Mouse (Mus musculus): Measurements from ENCODE around the gene Rpn2. TPM values are rescaled to one million over a fixed set of nuclear protein-coding genes. Genes with fewer than 3 reads are reported as not detected.

Gene Rpn2
- polyA plus RNA-seq, 1 experiment from 2014 or later, result 237 TPM

GRCm38 (mm10) chr2:157353183-157353582, 74.4 kb downstream of the Rpn2 start:
- H3K27ac ChIP-seq (ENCODE audit: low read depth, low read length), result no peak overlapping the region
- H3K4me2 ChIP-seq (ENCODE audit: low read length), result no peak overlapping the region
- H3K36me3 ChIP-seq (ENCODE audit: control insufficient read depth, insufficient read depth, low read length), result no peaks in the 10 kb centered on the region
- H3K9me3 ChIP-seq (ENCODE audit: control insufficient read depth, low read length), result no peaks in the 10 kb centered on the region
- 74% methylated on average over 4 of the region's 4 CpGs for WGBS
- no peak for ATAC-seq
- no peak overlapping the region for H3K9ac ChIP-seq (ENCODE audit: low read depth, low read length)
- H3K4me3 ChIP-seq (ENCODE audit: low read length), result no peak overlapping the region
- H3K27me3 ChIP-seq (replicated peaks; ENCODE audit: control insufficient read depth, insufficient read depth, low read length), result no peaks in the 10 kb centered on the region
- peaks cover 15% of the 10 kb centered on the region for H3K4me1 ChIP-seq (ENCODE audit: control insufficient read depth, insufficient read depth, low read depth, low read length)

DNA sequence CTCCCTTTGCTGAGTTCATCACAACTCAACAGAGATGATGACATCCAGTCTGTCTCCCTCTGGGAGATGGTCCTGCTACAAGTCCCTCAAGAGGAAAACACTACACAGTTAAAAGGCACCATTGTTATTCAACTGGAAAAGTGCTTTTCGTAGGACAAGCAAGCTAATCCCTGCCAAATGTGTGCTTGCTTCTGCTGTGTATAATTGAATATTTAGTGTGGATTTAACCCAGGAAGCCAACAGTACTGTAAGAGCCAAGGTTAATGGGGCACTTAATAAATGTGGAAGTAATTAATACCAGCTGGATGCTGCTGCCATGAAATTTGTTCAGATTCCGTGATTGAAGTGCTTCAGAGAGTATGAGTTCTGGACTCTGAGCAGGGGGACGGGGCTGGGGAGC, 75.3 kb downstream of the Rpn2 start:
- WGBS, result 57% methylated on average over 3 of the region's 3 CpGs

DNA sequence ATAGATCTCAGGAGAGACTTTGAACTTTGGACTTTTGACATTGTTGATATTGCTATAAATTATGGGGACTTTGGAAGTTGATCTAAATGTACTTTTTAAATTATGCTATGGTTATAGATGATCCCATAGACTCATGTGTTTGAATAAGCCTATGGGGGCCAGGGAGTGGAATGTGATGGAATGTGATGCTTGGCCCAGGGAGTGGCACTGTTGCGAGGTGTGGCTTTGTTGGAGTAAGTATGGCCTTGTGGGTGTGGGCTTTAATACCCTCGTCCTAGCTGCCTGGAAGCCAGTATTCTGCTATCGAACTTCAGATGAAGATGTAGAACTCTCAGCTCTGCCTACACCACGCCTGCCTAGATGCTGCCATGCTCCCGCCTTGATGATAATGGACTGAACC, 81.2 kb downstream of the Rpn2 start:
- Histone ChIP-seq H3K9ac (ENCODE audit: low read depth, low read length) (no peak overlapping the region), H3K27me3 (replicated peaks; ENCODE audit: control insufficient read depth, insufficient read depth, low read length) (no peaks in the 10 kb centered on the region), H3K4me2 (ENCODE audit: low read length) (no peak overlapping the region), H3K36me3 (ENCODE audit: control insufficient read depth, insufficient read depth, low read length) (no peaks in the 10 kb centered on the region), H3K4me3 (ENCODE audit: low read length) (no peak overlapping the region), H3K4me1 (ENCODE audit: control insufficient read depth, insufficient read depth, low read depth, low read length) (no peaks in the 10 kb centered on the region), H3K9me3 (ENCODE audit: control insufficient read depth, low read length) (no peaks in the 10 kb centered on the region), H3K27ac (ENCODE audit: low read depth, low read length) (no peak overlapping the region)
- 96% methylated on average over 5 of the region's 5 CpGs for WGBS
- no peak for ATAC-seq

More for the DNA sequence above, 75.3 kb downstream of the Rpn2 start:
- no peak for ATAC-seq
- peaks cover 7% of the 10 kb centered on the region for H3K4me1 ChIP-seq (ENCODE audit: control insufficient read depth, insufficient read depth, low read depth, low read length)
- no peak overlapping the region for H3K9ac ChIP-seq (ENCODE audit: low read depth, low read length)
- H3K9me3 ChIP-seq (ENCODE audit: control insufficient read depth, low read length), result no peaks in the 10 kb centered on the region
- no peak overlapping the region for H3K4me2 ChIP-seq (ENCODE audit: low read length)
- peak overlapping the region; percentile 29; the same call in 1 of the 2 replicates for H3K27ac ChIP-seq (ENCODE audit: low read depth, low read length)
- no peaks in the 10 kb centered on the region for H3K27me3 ChIP-seq (replicated peaks; ENCODE audit: control insufficient read depth, insufficient read depth, low read length)
- H3K4me3 ChIP-seq (ENCODE audit: low read length), result no peak overlapping the region
- no peaks in the 10 kb centered on the region for H3K36me3 ChIP-seq (ENCODE audit: control insufficient read depth, insufficient read depth, low read length)

DNA sequence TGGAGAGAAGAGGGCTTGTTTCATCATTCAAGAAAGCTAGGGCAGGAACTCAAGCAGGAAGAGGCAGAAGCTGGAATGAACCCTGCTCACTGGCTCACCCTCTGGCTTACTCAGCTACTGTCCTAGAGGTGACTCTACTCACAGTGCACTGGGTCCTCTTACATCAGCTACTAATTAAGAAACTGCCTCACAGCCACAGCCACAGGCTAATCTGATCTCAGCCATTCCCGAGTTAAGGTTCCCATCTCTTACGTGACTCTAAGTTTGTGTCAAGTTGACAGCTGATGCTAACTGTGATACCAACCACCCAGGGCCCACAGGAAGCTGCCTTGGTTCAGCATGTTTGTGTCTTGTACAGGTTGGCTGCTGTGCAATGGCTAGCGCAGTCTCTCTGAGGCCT, 84.2 kb downstream of the Rpn2 start:
- WGBS, result 90% methylated on average over 3 of the region's 3 CpGs
- Histone ChIP-seq H3K4me3 (ENCODE audit: low read length) (no peak overlapping the region), H3K4me1 (ENCODE audit: control insufficient read depth, insufficient read depth, low read depth, low read length) (peaks cover 4% of the 10 kb centered on the region), H3K36me3 (ENCODE audit: control insufficient read depth, insufficient read depth, low read length) (no peaks in the 10 kb centered on the region), H3K9ac (ENCODE audit: low read depth, low read length) (no peak overlapping the region), H3K27me3 (replicated peaks; ENCODE audit: control insufficient read depth, insufficient read depth, low read length) (no peaks in the 10 kb centered on the region), H3K9me3 (ENCODE audit: control insufficient read depth, low read length) (no peaks in the 10 kb centered on the region), H3K4me2 (ENCODE audit: low read length) (no peak overlapping the region), H3K27ac (ENCODE audit: low read depth, low read length) (no peak overlapping the region)
- ATAC-seq, result no peak

DNA sequence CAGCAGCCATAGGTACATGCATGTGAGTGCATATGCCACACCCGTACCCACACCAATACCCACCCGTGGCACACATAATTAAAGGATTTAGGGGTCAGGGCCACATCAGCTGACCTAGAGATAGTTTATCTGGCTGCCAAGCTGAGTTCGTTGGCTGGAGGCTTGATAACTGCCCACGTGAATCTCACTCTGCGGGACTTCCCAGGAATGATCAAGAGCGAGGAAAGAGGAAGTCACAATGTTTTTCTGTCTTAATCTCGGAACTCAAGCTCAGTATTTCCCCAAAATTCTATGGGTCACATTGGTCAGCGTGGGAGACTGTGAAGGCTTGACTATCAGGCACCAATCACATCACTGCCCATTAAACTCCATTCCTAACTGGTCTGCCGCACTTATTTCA, 87.9 kb downstream of the Rpn2 start:
- Histone ChIP-seq H3K36me3 (ENCODE audit: control insufficient read depth, insufficient read depth, low read length) (no peaks in the 10 kb centered on the region), H3K27me3 (replicated peaks; ENCODE audit: control insufficient read depth, insufficient read depth, low read length) (no peaks in the 10 kb centered on the region), H3K4me3 (ENCODE audit: low read length) (peak overlapping the region; percentile 83), H3K4me2 (ENCODE audit: low read length) (peak overlapping the region; percentile 70), H3K9ac (ENCODE audit: low read depth, low read length) (no peak overlapping the region; the same call in 1 of the 2 replicates), H3K4me1 (ENCODE audit: control insufficient read depth, insufficient read depth, low read depth, low read length) (peaks cover 14% of the 10 kb centered on the region), H3K9me3 (ENCODE audit: control insufficient read depth, low read length) (no peaks in the 10 kb centered on the region), H3K27ac (ENCODE audit: low read depth, low read length) (no peak overlapping the region)
- ATAC-seq, result no peak
- WGBS, result 84% methylated on average over 9 of the region's 9 CpGs

- H3K27me3 ChIP-seq (replicated peaks; ENCODE audit: control insufficient read depth, insufficient read depth, low read length), result no peaks in the 10 kb centered on the region
- H3K27ac ChIP-seq (ENCODE audit: low read depth, low read length), result peak within 1 kb of the TSS; percentile 90
- H3K4me2 ChIP-seq (ENCODE audit: low read length), result peak within 1 kb of the TSS; percentile 70
- WGBS, result 3% methylated on average over 42 of the region's 42 CpGs
- H3K36me3 ChIP-seq (ENCODE audit: control insufficient read depth, insufficient read depth, low read length), result no peaks in the 10 kb centered on the region
- peak within 1 kb of the TSS; percentile 95 for H3K9ac ChIP-seq (ENCODE audit: low read depth, low read length)
- H3K4me3 ChIP-seq (ENCODE audit: low read length), result peak within 1 kb of the TSS; percentile 83
- peaks cover 14% of the 10 kb centered on the region for H3K4me1 ChIP-seq (ENCODE audit: control insufficient read depth, insufficient read depth, low read depth, low read length)
- H3K9me3 ChIP-seq (ENCODE audit: control insufficient read depth, low read length), result no peaks in the 10 kb centered on the region
- ATAC-seq, result peak; percentile 89
Measured at GRCm38 (mm10) chr2:157367184-157367893, 88.5 kb downstream of the Rpn2 start, which contains the start of gene Manbal. Gene Manbal, plus strand, starts transcription at chr2:157367594.

DNA sequence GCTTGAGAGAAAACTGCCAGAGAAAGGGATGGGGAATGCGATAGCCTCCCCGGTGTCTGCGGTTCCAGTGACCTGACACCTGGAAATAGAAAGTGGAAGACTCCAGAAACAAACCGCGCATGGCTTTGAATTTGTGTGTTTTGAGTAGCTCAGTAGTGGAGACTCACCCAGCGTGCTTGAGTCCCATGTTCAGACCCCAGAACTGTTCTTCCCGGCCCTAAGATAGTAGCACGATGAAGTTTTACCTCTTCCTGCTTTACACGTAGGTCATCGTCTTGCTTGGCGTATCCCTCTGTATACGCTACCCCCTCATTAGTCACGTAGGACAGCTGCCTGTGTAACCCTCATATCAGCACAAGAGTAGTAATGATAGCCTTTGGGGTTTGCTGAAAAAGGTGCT, 89.2 kb downstream of the Rpn2 start:
- ATAC-seq, result 0 out of 2 replicates have a peak, but pooled peaks have one; percentile 12

GRCm38 (mm10) chr2:157371696-157372095, 92.9 kb downstream of the Rpn2 start:
- WGBS, result 75% methylated on average over 6 of the region's 6 CpGs
- no peaks in the 10 kb centered on the region for H3K27me3 ChIP-seq (replicated peaks; ENCODE audit: control insufficient read depth, insufficient read depth, low read length)
- ATAC-seq, result no peak
- no peak overlapping the region for H3K9ac ChIP-seq (ENCODE audit: low read depth, low read length)
- no peak overlapping the region for H3K27ac ChIP-seq (ENCODE audit: low read depth, low read length)
- H3K4me2 ChIP-seq (ENCODE audit: low read length), result no peak overlapping the region
- H3K9me3 ChIP-seq (ENCODE audit: control insufficient read depth, low read length), result no peaks in the 10 kb centered on the region
- H3K4me1 ChIP-seq (ENCODE audit: control insufficient read depth, insufficient read depth, low read depth, low read length), result peaks cover 21% of the 10 kb centered on the region
- H3K4me3 ChIP-seq (ENCODE audit: low read length), result no peak overlapping the region
- H3K36me3 ChIP-seq (ENCODE audit: control insufficient read depth, insufficient read depth, low read length), result no peaks in the 10 kb centered on the region

More for the DNA sequence above, 89.2 kb downstream of the Rpn2 start:
- Histone ChIP-seq H3K4me1 (ENCODE audit: control insufficient read depth, insufficient read depth, low read depth, low read length) (peaks cover 14% of the 10 kb centered on the region), H3K9ac (ENCODE audit: low read depth, low read length) (peak overlapping the region; percentile 95), H3K36me3 (ENCODE audit: control insufficient read depth, insufficient read depth, low read length) (no peaks in the 10 kb centered on the region), H3K4me3 (ENCODE audit: low read length) (peak overlapping the region; percentile 83), H3K9me3 (ENCODE audit: control insufficient read depth, low read length) (no peaks in the 10 kb centered on the region), H3K4me2 (ENCODE audit: low read length) (peak overlapping the region; percentile 70), H3K27ac (ENCODE audit: low read depth, low read length) (peak overlapping the region; percentile 90), H3K27me3 (replicated peaks; ENCODE audit: control insufficient read depth, insufficient read depth, low read length) (no peaks in the 10 kb centered on the region)
- 5% methylated on average over 13 of the region's 13 CpGs for WGBS

DNA sequence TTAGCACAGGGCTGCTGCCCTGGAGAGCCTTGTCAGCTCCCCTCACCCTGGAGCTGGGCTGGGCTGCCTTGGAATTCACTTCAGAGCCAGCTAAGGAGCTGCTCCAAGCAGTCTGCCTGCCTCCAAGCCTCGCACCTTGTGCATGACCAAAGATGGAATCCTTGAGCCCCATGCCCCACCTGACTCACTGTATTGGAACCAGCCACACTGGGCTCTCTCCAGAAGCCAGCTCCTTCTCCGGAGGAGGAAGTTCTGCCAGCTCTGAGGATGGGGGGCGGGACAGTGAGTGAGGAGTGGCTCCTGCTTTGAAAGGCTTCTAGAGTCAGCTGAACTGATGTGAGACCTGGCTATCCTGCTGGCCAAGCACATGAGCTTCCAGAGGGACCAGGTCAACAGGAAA, 94.9 kb downstream of the Rpn2 start:
- WGBS, result 79% methylated on average over 3 of the region's 3 CpGs
- no peaks in the 10 kb centered on the region for H3K27me3 ChIP-seq (replicated peaks; ENCODE audit: control insufficient read depth, insufficient read depth, low read length)
- H3K27ac ChIP-seq (ENCODE audit: low read depth, low read length), result no peak overlapping the region
- H3K4me2 ChIP-seq (ENCODE audit: low read length), result no peak overlapping the region
- no peak for ATAC-seq
- peaks cover 10% of the 10 kb centered on the region for H3K4me1 ChIP-seq (ENCODE audit: control insufficient read depth, insufficient read depth, low read depth, low read length)
- H3K9ac ChIP-seq (ENCODE audit: low read depth, low read length), result no peak overlapping the region
- H3K36me3 ChIP-seq (ENCODE audit: control insufficient read depth, insufficient read depth, low read length), result no peaks in the 10 kb centered on the region
- H3K9me3 ChIP-seq (ENCODE audit: control insufficient read depth, low read length), result no peaks in the 10 kb centered on the region
- H3K4me3 ChIP-seq (ENCODE audit: low read length), result no peak overlapping the region

All from hindbrain, embryonic 16.5 days (tissue).